Mouse (Mus musculus) erythroblast, adult 5-6 weeks (primary cell): ENCODE data around the gene Cdkl3. TPM values are rescaled to one million over a fixed set of nuclear protein-coding genes. Genes with fewer than 3 reads are reported as not detected.
"Not testable (repeated sequence)": the region's sequence is repeated elsewhere in the genome, so short reads cannot be mapped to it uniquely, and the experiment has no call there.

Source experiments
- ATAC-seq: replicated peaks from 2 replicates; pipeline ENCODE4 v1.8.0; 2016; ENCODE audit warnings: moderate number of reproducible peaks, mild to moderate bottlenecking, moderate TSS enrichment, inconsistent platforms; ENCODE audit not compliant: poor library complexity, low FRiP score, severe bottlenecking
- total RNA-seq, 2 experiments: library from RNA; stranded (forward) in 1 of 2; stranded (reverse) in 1 of 2; fragments of 150-400 nt in 1 of 2; fragments of 200-764, 138-1000 nt in 1 of 2; gene quantifications; 2 replicates each; pipeline versions ENCODE4 v1.2.3 to v1.2.4; 2015 to 2017; ENCODE audit warnings: low replicate concordance in 2 of 2

Gene Cdkl3
- total RNA-seq, 2 experiments from 2014 or later, result not detected

GRCm38 (mm10) chr11:52106438-52106837, 102.4 kb downstream of the Cdkl3 start:
- no peak for ATAC-seq

- no peak for ATAC-seq
These were observed 104.8 kb downstream of the Cdkl3 start for GRCm38 (mm10) chr11:52108796-52109195.

- no peak for ATAC-seq
These were observed 105.4 kb downstream of the Cdkl3 start for GRCm38 (mm10) chr11:52109421-52109820.

GRCm38 (mm10) chr11:52115479-52115878, 111.5 kb downstream of the Cdkl3 start:
- peak; percentile 86 for ATAC-seq

- not testable (repeated sequence) for ATAC-seq
These were observed 112.1 kb downstream of the Cdkl3 start for GRCm38 (mm10) chr11:52116117-52116516.

GRCm38 (mm10) chr11:52117156-52117555, 113.1 kb downstream of the Cdkl3 start:
- ATAC-seq, result no peak

GRCm38 (mm10) chr11:52120415-52120814, 116.4 kb downstream of the Cdkl3 start:
- ATAC-seq, result not testable (repeated sequence)

- ATAC-seq, result no peak
These were observed 118.0 kb downstream of the Cdkl3 start for GRCm38 (mm10) chr11:52122045-52122444.

GRCm38 (mm10) chr11:52124468-52124867, 120.4 kb downstream of the Cdkl3 start:
- no peak for ATAC-seq

GRCm38 (mm10) chr11:52127169-52127568, 123.1 kb downstream of the Cdkl3 start:
- no peak for ATAC-seq

GRCm38 (mm10) chr11:52127760-52128159, 123.7 kb downstream of the Cdkl3 start:
- ATAC-seq, result no peak

GRCm38 (mm10) chr11:52128316-52129061, 124.5 kb downstream of the Cdkl3 start:
- no peak for ATAC-seq

GRCm38 (mm10) chr11:52129171-52129570, 125.2 kb downstream of the Cdkl3 start:
- ATAC-seq, result no peak

- ATAC-seq, result no peak
These were observed 125.8 kb downstream of the Cdkl3 start for GRCm38 (mm10) chr11:52129621-52130450.

GRCm38 (mm10) chr11:52130451-52131068, 126.5 kb downstream of the Cdkl3 start:
- ATAC-seq, result no peak

Other genes with a start within 250 kb of the Cdkl3 start
- gene Sec24a, start 240.6 kb upstream of the Cdkl3 start, total RNA-seq (2015; ENCODE audit: low replicate concordance), result 4.2 and 7.3 TPM in 2 replicates
- 2.0 and 2.6 TPM in 2 replicates for gene Sec24a, start 240.6 kb upstream of the Cdkl3 start, total RNA-seq (2017; ENCODE audit: low replicate concordance)
- 46.6 and 58.4 TPM in 2 replicates for gene Sar1b, start 240.5 kb upstream of the Cdkl3 start, total RNA-seq (2015; ENCODE audit: low replicate concordance)
- 10.6 and 21.3 TPM in 2 replicates for gene Sar1b, start 240.5 kb upstream of the Cdkl3 start, total RNA-seq (2017; ENCODE audit: low replicate concordance)
- 1.7 and 3.8 TPM in 2 replicates for gene Jade2, start 146.6 kb upstream of the Cdkl3 start, total RNA-seq (2015; ENCODE audit: low replicate concordance)
- 2.4 and 2.6 TPM in 2 replicates for gene Jade2, start 146.6 kb upstream of the Cdkl3 start, total RNA-seq (2017; ENCODE audit: low replicate concordance)
- gene Cdkn2aipnl, start 36.6 kb upstream of the Cdkl3 start, total RNA-seq (2015; ENCODE audit: low replicate concordance), result 18.4 and 25.9 TPM in 2 replicates
- gene Cdkn2aipnl, start 36.6 kb upstream of the Cdkl3 start, total RNA-seq (2017; ENCODE audit: low replicate concordance), result 13.8 and 16.7 TPM in 2 replicates
- 430 and 441 TPM in 2 replicates for gene Ube2b, start 3.5 kb upstream of the Cdkl3 start, total RNA-seq (2015; ENCODE audit: low replicate concordance)
- 422 and 539 TPM in 2 replicates for gene Ube2b, start 3.5 kb upstream of the Cdkl3 start, total RNA-seq (2017; ENCODE audit: low replicate concordance)
- 30.4 and 41.4 TPM in 2 replicates for gene Ppp2ca, start 94.5 kb downstream of the Cdkl3 start, total RNA-seq (2015; ENCODE audit: low replicate concordance)
- 47.7 and 48.0 TPM in 2 replicates for gene Ppp2ca, start 94.5 kb downstream of the Cdkl3 start, total RNA-seq (2017; ENCODE audit: low replicate concordance)
- not detected in 2 replicates for gene Olfr1373, start 141.3 kb downstream of the Cdkl3 start, total RNA-seq (2015; ENCODE audit: low replicate concordance)
- not detected in 2 replicates for gene Olfr1373, start 141.3 kb downstream of the Cdkl3 start, total RNA-seq (2017; ENCODE audit: low replicate concordance)
- not detected in 2 replicates for gene Olfr1371, start 209.8 kb downstream of the Cdkl3 start, total RNA-seq (2015; ENCODE audit: low replicate concordance)
- not detected in 2 replicates for gene Olfr1371, start 209.8 kb downstream of the Cdkl3 start, total RNA-seq (2017; ENCODE audit: low replicate concordance)
- 80.5 and 95.3 TPM in 2 replicates for gene Skp1a, start 227.8 kb downstream of the Cdkl3 start, total RNA-seq (2015; ENCODE audit: low replicate concordance)
- 81.2 and 90.5 TPM in 2 replicates for gene Skp1a, start 227.8 kb downstream of the Cdkl3 start, total RNA-seq (2017; ENCODE audit: low replicate concordance)